Mouse (Mus musculus): ENCODE data around the gene Zdhhc9. TPM values are rescaled to one million over a fixed set of nuclear protein-coding genes. Genes with fewer than 3 reads are reported as not detected.

The Zdhhc9 gene
- polyA plus RNA-seq, 1 experiment: 22.2 TPM

- Histone ChIP-seq H3K27ac (ENCODE audit: insufficient read depth, low read length) (no peak overlapping the region), H3K36me3 (ENCODE audit: control insufficient read depth, insufficient read depth, low read length, poor library complexity, severe bottlenecking) (no peaks in the 10 kb centered on the region)
- TF ChIP-seq POLR2A (IDR thresholded peaks at IDR 0.05; ENCODE audit: insufficient read depth, low read length) (no peak), CTCF (IDR thresholded peaks at IDR 0.05; ENCODE audit: low read depth, low read length) (no peak), EP300 (IDR thresholded peaks at IDR 0.05; ENCODE audit: insufficient read depth, low read depth, low read length) (no peak)
These were observed 5.7 kb downstream of the Zdhhc9 start for GRCm38 (mm10) chrX:48202995-48203394.

DNA sequence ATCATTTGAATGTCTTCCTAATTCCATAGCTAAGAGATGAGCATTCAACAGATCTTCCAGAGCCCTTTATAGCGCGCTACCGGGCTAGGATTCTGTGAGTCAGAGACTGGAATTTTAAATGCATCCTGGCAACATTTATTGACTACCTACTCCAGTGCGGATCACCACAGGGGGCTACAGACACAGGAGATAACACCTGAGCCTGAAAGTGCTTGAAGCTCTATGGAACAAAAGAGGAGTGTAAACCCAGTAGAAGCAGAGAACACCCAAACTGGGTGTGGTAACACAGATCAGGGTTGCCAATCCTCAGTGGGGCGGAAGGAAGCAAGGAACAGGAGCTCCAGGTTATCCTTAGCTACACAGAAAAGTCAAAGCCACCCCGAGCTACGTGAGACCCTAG, 6.2 kb downstream of the Zdhhc9 start:
- no peaks in the 10 kb centered on the region for H3K4me1 ChIP-seq (ENCODE audit: control insufficient read depth, insufficient read depth, low read length)
- no peaks in the 10 kb centered on the region for H3K9me3 ChIP-seq (replicated peaks; ENCODE audit: control insufficient read depth, insufficient read depth, low read length, poor library complexity, severe bottlenecking)
- H3K27ac ChIP-seq (ENCODE audit: insufficient read depth, low read length): no peak overlapping the region
- TF ChIP-seq EP300 (IDR thresholded peaks at IDR 0.05; ENCODE audit: insufficient read depth, low read depth, low read length) (no peak), CTCF (IDR thresholded peaks at IDR 0.05; ENCODE audit: low read depth, low read length) (no peak), POLR2A (IDR thresholded peaks at IDR 0.05; ENCODE audit: insufficient read depth, low read length) (no peak)
- no peaks in the 10 kb centered on the region for H3K36me3 ChIP-seq (ENCODE audit: control insufficient read depth, insufficient read depth, low read length, poor library complexity, severe bottlenecking)
- no peaks in the 10 kb centered on the region for H3K27me3 ChIP-seq (ENCODE audit: control insufficient read depth, insufficient read depth, low read length, poor library complexity, severe bottlenecking)
- no peak overlapping the region for H3K9ac ChIP-seq (ENCODE audit: low read depth, poor library complexity, severe bottlenecking)
- H3K4me3 ChIP-seq (ENCODE audit: low read depth, low read length): no peak overlapping the region

More at GRCm38 (mm10) chrX:48202995-48203394, 5.7 kb downstream of the Zdhhc9 start:
- Histone ChIP-seq H3K27me3 (ENCODE audit: control insufficient read depth, insufficient read depth, low read length, poor library complexity, severe bottlenecking) (no peaks in the 10 kb centered on the region), H3K4me3 (ENCODE audit: low read depth, low read length) (no peak overlapping the region), H3K9ac (ENCODE audit: low read depth, poor library complexity, severe bottlenecking) (no peak overlapping the region), H3K4me1 (ENCODE audit: control insufficient read depth, insufficient read depth, low read length) (no peaks in the 10 kb centered on the region), H3K9me3 (replicated peaks; ENCODE audit: control insufficient read depth, insufficient read depth, low read length, poor library complexity, severe bottlenecking) (no peaks in the 10 kb centered on the region)

DNA sequence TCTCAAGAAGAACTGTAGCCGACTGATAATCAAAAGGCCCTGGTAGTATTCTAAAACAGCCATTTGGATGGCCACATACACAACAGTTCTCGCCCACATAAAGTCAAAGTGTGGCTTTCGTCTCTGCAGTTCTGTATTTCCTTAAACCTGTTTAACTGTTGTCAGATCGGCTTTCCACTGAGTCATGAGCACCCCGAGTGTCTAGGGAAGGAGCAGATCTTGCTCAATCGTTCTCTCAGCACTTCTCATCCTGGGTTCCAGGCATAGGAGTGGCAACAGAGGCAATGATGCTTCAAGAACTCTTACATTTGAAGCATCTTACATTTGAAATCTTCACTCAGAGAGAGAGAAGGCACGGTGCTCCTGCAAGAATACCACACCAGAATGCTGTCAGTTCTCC, 6.7 kb downstream of the Zdhhc9 start:
- no peak overlapping the region for H3K4me3 ChIP-seq (ENCODE audit: low read depth, low read length)
- H3K4me1 ChIP-seq (ENCODE audit: control insufficient read depth, insufficient read depth, low read length): no peaks in the 10 kb centered on the region
- TF ChIP-seq EP300 (IDR thresholded peaks at IDR 0.05; ENCODE audit: insufficient read depth, low read depth, low read length) (no peak), POLR2A (IDR thresholded peaks at IDR 0.05; ENCODE audit: insufficient read depth, low read length) (no peak), CTCF (IDR thresholded peaks at IDR 0.05; ENCODE audit: low read depth, low read length) (no peak)
- no peaks in the 10 kb centered on the region for H3K36me3 ChIP-seq (ENCODE audit: control insufficient read depth, insufficient read depth, low read length, poor library complexity, severe bottlenecking)
- no peaks in the 10 kb centered on the region for H3K27me3 ChIP-seq (ENCODE audit: control insufficient read depth, insufficient read depth, low read length, poor library complexity, severe bottlenecking)
- no peaks in the 10 kb centered on the region for H3K9me3 ChIP-seq (replicated peaks; ENCODE audit: control insufficient read depth, insufficient read depth, low read length, poor library complexity, severe bottlenecking)
- H3K27ac ChIP-seq (ENCODE audit: insufficient read depth, low read length): no peak overlapping the region
- no peak overlapping the region for H3K9ac ChIP-seq (ENCODE audit: low read depth, poor library complexity, severe bottlenecking)

DNA sequence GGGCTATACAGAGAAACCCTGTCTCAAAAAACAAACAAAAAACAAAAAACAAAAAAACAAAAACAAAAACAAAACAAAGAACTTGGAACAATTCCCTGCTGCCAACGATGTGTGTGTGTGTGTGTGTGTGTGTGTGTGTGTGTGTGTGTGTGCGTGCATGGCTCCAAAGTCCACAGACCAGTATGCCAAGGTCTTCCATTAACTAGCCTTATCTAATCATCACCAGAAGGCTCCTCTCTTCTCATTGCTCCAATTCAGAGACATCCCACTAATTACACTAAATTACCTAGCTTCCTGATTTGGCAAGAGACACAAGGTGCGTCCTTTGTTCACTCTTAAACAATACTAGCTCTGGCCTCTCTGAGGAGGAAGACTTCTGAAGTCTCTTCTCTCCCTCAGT, 8.0 kb downstream of the Zdhhc9 start:
- Histone ChIP-seq H3K27ac (ENCODE audit: insufficient read depth, low read length) (no peak overlapping the region), H3K9me3 (replicated peaks; ENCODE audit: control insufficient read depth, insufficient read depth, low read length, poor library complexity, severe bottlenecking) (no peaks in the 10 kb centered on the region), H3K4me1 (ENCODE audit: control insufficient read depth, insufficient read depth, low read length) (no peaks in the 10 kb centered on the region), H3K27me3 (ENCODE audit: control insufficient read depth, insufficient read depth, low read length, poor library complexity, severe bottlenecking) (no peaks in the 10 kb centered on the region), H3K9ac (ENCODE audit: low read depth, poor library complexity, severe bottlenecking) (no peak overlapping the region), H3K4me3 (ENCODE audit: low read depth, low read length) (no peak overlapping the region), H3K36me3 (ENCODE audit: control insufficient read depth, insufficient read depth, low read length, poor library complexity, severe bottlenecking) (no peaks in the 10 kb centered on the region)
- TF ChIP-seq EP300 (IDR thresholded peaks at IDR 0.05; ENCODE audit: insufficient read depth, low read depth, low read length) (no peak), CTCF (IDR thresholded peaks at IDR 0.05; ENCODE audit: low read depth, low read length) (no peak), POLR2A (IDR thresholded peaks at IDR 0.05; ENCODE audit: insufficient read depth, low read length) (no peak)

DNA sequence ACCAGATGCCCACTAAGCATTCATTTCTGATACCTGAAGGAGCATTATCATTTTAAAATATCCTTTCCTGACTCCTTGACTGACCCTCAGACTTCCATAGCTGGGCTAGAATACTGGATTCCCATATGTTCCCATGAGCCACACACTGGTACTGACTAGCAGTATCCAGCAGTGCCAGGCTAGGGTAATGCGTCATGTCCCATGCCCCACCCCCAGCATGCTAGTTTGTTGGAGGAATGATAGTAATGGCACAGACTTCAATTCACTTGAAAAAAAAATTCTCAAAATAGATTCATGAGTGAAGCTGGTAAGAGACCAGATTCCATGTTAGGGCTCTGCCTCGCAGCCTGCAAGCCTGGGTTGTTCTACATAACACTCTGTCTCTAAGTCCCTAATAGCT, 9.7 kb downstream of the Zdhhc9 start:
- no peaks in the 10 kb centered on the region for H3K36me3 ChIP-seq (ENCODE audit: control insufficient read depth, insufficient read depth, low read length, poor library complexity, severe bottlenecking)
- H3K27me3 ChIP-seq (ENCODE audit: control insufficient read depth, insufficient read depth, low read length, poor library complexity, severe bottlenecking): no peaks in the 10 kb centered on the region
- H3K4me1 ChIP-seq (ENCODE audit: control insufficient read depth, insufficient read depth, low read length): no peaks in the 10 kb centered on the region
- no peak overlapping the region for H3K9ac ChIP-seq (ENCODE audit: low read depth, poor library complexity, severe bottlenecking)
- no peak overlapping the region for H3K27ac ChIP-seq (ENCODE audit: insufficient read depth, low read length)
- H3K4me3 ChIP-seq (ENCODE audit: low read depth, low read length): no peak overlapping the region
- H3K9me3 ChIP-seq (replicated peaks; ENCODE audit: control insufficient read depth, insufficient read depth, low read length, poor library complexity, severe bottlenecking): no peaks in the 10 kb centered on the region
- TF ChIP-seq POLR2A (IDR thresholded peaks at IDR 0.05; ENCODE audit: insufficient read depth, low read length): no peak
- TF ChIP-seq CTCF (IDR thresholded peaks at IDR 0.05; ENCODE audit: low read depth, low read length): no peak
- no peak for TF ChIP-seq EP300 (IDR thresholded peaks at IDR 0.05; ENCODE audit: insufficient read depth, low read depth, low read length)

DNA sequence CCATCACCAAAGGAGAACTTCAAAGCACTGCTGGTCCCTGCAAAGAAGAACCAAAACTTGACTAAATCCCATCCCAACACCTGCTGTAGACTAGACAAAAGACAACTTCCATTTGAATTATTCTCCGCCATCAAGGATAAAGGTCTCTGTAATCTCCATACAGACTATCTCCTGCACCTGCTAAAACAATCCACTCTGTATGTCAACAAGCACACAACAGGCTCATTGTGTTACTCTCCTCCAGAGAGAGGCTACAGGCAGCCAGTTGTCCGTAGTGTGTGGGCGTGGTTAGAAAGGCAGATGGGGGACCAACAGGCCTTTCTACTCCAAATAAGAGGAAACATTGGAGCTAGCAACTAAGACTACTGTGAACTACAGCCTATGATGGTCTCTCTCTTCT, 10.8 kb downstream of the Zdhhc9 start:
- no peaks in the 10 kb centered on the region for H3K4me1 ChIP-seq (ENCODE audit: control insufficient read depth, insufficient read depth, low read length)
- H3K27ac ChIP-seq (ENCODE audit: insufficient read depth, low read length): no peak overlapping the region
- no peaks in the 10 kb centered on the region for H3K36me3 ChIP-seq (ENCODE audit: control insufficient read depth, insufficient read depth, low read length, poor library complexity, severe bottlenecking)
- H3K27me3 ChIP-seq (ENCODE audit: control insufficient read depth, insufficient read depth, low read length, poor library complexity, severe bottlenecking): no peaks in the 10 kb centered on the region
- no peak overlapping the region for H3K4me3 ChIP-seq (ENCODE audit: low read depth, low read length)
- no peak overlapping the region for H3K9ac ChIP-seq (ENCODE audit: low read depth, poor library complexity, severe bottlenecking)
- H3K9me3 ChIP-seq (replicated peaks; ENCODE audit: control insufficient read depth, insufficient read depth, low read length, poor library complexity, severe bottlenecking): no peaks in the 10 kb centered on the region
- TF ChIP-seq POLR2A (IDR thresholded peaks at IDR 0.05; ENCODE audit: insufficient read depth, low read length): no peak
- no peak for TF ChIP-seq CTCF (IDR thresholded peaks at IDR 0.05; ENCODE audit: low read depth, low read length)
- no peak for TF ChIP-seq EP300 (IDR thresholded peaks at IDR 0.05; ENCODE audit: insufficient read depth, low read depth, low read length)

All from ES-Bruce4 (cell line).